Mouse (Mus musculus) hindbrain, embryonic 15.5 days (tissue): ENCODE data around the gene Prkg1. TPM values are rescaled to one million over a fixed set of nuclear protein-coding genes. Genes with fewer than 3 reads are reported as not detected.

Experiments used
- ATAC-seq: fragments of 200-750 bp; cut with Nextera tagmentation; 2 replicates; pipeline ENCODE4 v1.8.0; 2017; ENCODE audit warnings: low read depth, moderate number of reproducible peaks, moderate TSS enrichment; ENCODE audit not compliant: low FRiP score
- H3K27ac ChIP-seq: fragments of 300-500 bp; sonication (generic); replicated peaks from 2 replicates; pipeline ENCODE4 v1.5.1; 2015; ENCODE audit warnings: mild to moderate bottlenecking, inconsistent platforms
- H3K27me3 ChIP-seq: fragments of 300-500 bp; sonication (generic); 2 replicates; pipeline ENCODE4 v1.6.1; 2015; ENCODE audit warnings: control low read depth, inconsistent platforms
- H3K36me3 ChIP-seq: fragments of 300-500 bp; sonication (generic); 2 replicates; pipeline ENCODE4 v1.6.1; 2015; ENCODE audit warnings: control low read depth, inconsistent platforms
- H3K4me1 ChIP-seq: fragments of 300-500 bp; sonication (generic); replicated peaks from 2 replicates; pipeline ENCODE4 v1.6.1; 2015; ENCODE audit warnings: control low read depth, inconsistent platforms
- H3K4me2 ChIP-seq: fragments of 300-500 bp; sonication (generic); 2 replicates; pipeline ENCODE4 v1.6.1; 2015; ENCODE audit warnings: moderate library complexity, mild to moderate bottlenecking, inconsistent platforms
- H3K4me3 ChIP-seq: fragments of 300-500 bp; sonication (generic); 2 replicates; pipeline ENCODE4 v1.5.1; 2015; ENCODE audit warnings: mild to moderate bottlenecking, inconsistent platforms
- H3K9ac ChIP-seq: fragments of 300-500 bp; sonication (generic); 2 replicates; pipeline ENCODE4 v1.6.1; 2015; ENCODE audit warnings: inconsistent platforms
- H3K9me3 ChIP-seq: fragments of 300-500 bp; sonication (generic); 2 replicates; pipeline ENCODE4 v1.6.1; 2016; ENCODE audit warnings: control low read depth, inconsistent platforms
- WGBS: fragments of 180-500 bp; shearing (Covaris S2); methylation state at CpG from one replicate; pipeline ENCODE4 v1.1.7; 2015; 5-methylcytosine and 5-hydroxymethylcytosine counted together
- polyA plus RNA-seq: library from polyadenylated mRNA; unstranded; fragments of >200 nt; fragmentation: Nextera tagmentation; extraction: Ambion mirVana; gene quantifications from 2 replicates; pipeline ENCODE4 v1.2.1, GENCODE M21; 2015

The Prkg1 gene
- polyA plus RNA-seq, 1 experiment from 2014 or later: 5.0 TPM

DNA sequence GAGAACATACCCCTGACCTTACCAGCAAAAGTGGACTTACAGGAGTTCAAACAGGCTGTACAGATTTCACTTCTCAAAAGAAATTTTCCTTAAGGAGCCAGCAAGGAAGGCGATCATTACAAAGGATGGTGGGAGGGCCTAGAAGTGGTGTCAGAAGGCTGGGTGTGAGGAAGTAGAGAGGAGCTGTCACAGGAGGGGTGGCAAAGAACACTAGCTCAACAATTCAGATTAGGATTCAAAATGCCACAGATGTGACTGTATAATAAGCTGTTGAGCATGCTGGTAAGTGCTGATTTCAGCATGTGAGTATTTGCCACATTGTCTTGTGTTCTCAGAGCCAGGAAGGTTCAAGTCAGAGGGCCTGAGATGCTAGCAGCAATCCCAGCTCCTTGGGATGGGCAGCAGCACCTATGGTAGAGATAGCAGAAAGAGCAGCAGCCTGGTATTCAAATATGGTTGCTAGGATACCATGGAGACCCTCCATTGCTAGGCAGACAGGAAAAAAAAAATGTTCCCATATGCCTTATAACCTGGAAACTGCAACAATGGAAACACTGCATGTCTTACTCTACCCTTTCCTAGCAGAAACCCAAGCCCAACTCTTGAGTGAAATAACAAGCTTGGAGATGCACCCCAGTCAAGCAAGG lies 106.0 kb downstream of the Prkg1 start:
- Histone ChIP-seq H3K4me2 (no peak overlapping the region), H3K4me1 (peaks cover 15% of the 10 kb centered on the region), H3K27me3 (no peaks in the 10 kb centered on the region), H3K9ac (no peak overlapping the region), H3K4me3 (no peak overlapping the region), H3K27ac (no peak overlapping the region), H3K36me3 (no peaks in the 10 kb centered on the region), H3K9me3 (no peaks in the 10 kb centered on the region)
- no peak for ATAC-seq
- whole genome bisulfite sequencing: 75% methylated on average over 1 of the region's 1 CpGs

GRCm38 (mm10) chr19:31656256-31656655 lies 108.6 kb downstream of the Prkg1 start:
- Histone ChIP-seq H3K27ac (no peak overlapping the region), H3K36me3 (no peaks in the 10 kb centered on the region), H3K9ac (no peak overlapping the region), H3K4me2 (no peak overlapping the region), H3K4me1 (peaks cover 15% of the 10 kb centered on the region), H3K9me3 (no peaks in the 10 kb centered on the region), H3K27me3 (no peaks in the 10 kb centered on the region), H3K4me3 (no peak overlapping the region)
- no peak for ATAC-seq
- WGBS: 69% methylated on average over 7 of the region's 7 CpGs

DNA sequence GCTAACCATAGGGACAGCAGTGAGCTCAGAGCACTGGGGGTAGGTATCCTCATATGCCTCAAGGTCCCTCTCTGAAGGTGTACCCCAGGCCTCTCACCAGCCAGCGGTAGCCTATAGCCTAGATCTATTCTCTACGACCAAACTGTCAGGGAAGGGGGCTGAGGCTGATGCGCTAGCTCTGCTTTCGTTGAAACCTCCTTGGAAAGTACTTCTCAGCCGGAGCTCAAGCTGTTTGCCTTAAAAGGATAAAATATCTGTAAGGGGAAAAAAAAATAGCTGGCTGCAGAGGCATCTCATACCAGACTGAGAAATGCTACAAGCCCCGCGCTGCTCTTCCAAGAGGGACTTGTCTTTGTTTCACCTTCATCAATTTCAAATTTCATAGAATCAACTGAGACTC lies 109.0 kb downstream of the Prkg1 start:
- Histone ChIP-seq H3K36me3 (no peaks in the 10 kb centered on the region), H3K4me1 (peaks cover 15% of the 10 kb centered on the region), H3K9me3 (no peaks in the 10 kb centered on the region), H3K4me3 (no peak overlapping the region), H3K27ac (no peak overlapping the region), H3K27me3 (no peaks in the 10 kb centered on the region), H3K4me2 (no peak overlapping the region), H3K9ac (no peak overlapping the region)
- WGBS: 78% methylated on average over 7 of the region's 7 CpGs
- no peak for ATAC-seq

DNA sequence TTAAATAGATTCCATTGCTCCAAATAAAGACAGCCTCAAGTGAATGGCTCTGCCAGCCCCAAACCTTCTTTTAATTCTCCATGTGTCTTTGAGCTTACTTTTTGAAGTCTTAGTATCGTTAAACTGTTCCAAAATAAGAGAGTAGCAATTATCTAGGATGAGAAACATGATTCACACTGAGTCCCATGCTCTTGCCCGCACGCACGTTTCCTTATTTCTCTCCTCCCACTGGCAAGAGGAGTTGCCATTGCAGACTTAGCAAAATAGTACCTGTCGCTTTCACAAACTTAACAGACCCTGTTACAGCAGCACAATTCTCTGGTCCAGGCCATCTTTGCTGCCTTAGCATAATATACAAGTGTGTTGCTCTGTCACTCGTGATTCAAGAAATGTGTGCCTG lies 110.8 kb downstream of the Prkg1 start:
- no peak for ATAC-seq
- Histone ChIP-seq H3K4me3 (no peak overlapping the region), H3K4me2 (no peak overlapping the region), H3K4me1 (peaks cover 9% of the 10 kb centered on the region), H3K36me3 (no peaks in the 10 kb centered on the region), H3K9me3 (no peaks in the 10 kb centered on the region), H3K9ac (no peak overlapping the region), H3K27me3 (no peaks in the 10 kb centered on the region), H3K27ac (no peak overlapping the region)
- 85% methylated on average over 6 of the region's 6 CpGs for WGBS

DNA sequence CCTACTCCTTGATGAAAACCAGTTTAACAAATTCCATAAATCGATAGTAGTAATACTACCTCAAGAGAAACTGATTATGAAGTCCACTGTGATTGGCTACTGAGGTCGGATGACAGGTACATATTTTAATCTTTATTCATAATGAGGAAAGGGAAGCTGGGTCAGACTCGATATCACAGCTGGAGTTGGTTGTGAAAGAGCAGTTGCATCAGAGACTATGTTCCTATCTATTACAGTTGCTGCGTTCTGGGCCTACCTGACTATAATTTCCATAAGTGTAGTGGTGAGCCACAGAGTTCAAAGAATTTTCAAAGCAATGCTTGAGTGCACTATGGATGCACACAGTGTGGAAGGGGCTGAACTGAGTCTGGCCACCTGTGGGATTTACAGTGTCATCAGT lies 114.4 kb downstream of the Prkg1 start:
- no peaks in the 10 kb centered on the region for H3K9me3 ChIP-seq
- H3K4me2 ChIP-seq: no peak overlapping the region
- no peak overlapping the region for H3K4me3 ChIP-seq
- ATAC-seq: no peak
- no peaks in the 10 kb centered on the region for H3K4me1 ChIP-seq
- H3K9ac ChIP-seq: no peak overlapping the region
- H3K27me3 ChIP-seq: no peaks in the 10 kb centered on the region
- no peak overlapping the region for H3K27ac ChIP-seq
- 94% methylated on average over 4 of the region's 4 CpGs for WGBS
- no peaks in the 10 kb centered on the region for H3K36me3 ChIP-seq

GRCm38 (mm10) chr19:31647492-31647891 lies 117.3 kb downstream of the Prkg1 start:
- Histone ChIP-seq H3K9ac (no peak overlapping the region), H3K9me3 (no peaks in the 10 kb centered on the region), H3K36me3 (no peaks in the 10 kb centered on the region), H3K27ac (no peak overlapping the region), H3K27me3 (no peaks in the 10 kb centered on the region), H3K4me3 (no peak overlapping the region), H3K4me2 (no peak overlapping the region), H3K4me1 (no peaks in the 10 kb centered on the region)
- 54% methylated on average over 2 of the region's 2 CpGs for WGBS
- no peak for ATAC-seq

DNA sequence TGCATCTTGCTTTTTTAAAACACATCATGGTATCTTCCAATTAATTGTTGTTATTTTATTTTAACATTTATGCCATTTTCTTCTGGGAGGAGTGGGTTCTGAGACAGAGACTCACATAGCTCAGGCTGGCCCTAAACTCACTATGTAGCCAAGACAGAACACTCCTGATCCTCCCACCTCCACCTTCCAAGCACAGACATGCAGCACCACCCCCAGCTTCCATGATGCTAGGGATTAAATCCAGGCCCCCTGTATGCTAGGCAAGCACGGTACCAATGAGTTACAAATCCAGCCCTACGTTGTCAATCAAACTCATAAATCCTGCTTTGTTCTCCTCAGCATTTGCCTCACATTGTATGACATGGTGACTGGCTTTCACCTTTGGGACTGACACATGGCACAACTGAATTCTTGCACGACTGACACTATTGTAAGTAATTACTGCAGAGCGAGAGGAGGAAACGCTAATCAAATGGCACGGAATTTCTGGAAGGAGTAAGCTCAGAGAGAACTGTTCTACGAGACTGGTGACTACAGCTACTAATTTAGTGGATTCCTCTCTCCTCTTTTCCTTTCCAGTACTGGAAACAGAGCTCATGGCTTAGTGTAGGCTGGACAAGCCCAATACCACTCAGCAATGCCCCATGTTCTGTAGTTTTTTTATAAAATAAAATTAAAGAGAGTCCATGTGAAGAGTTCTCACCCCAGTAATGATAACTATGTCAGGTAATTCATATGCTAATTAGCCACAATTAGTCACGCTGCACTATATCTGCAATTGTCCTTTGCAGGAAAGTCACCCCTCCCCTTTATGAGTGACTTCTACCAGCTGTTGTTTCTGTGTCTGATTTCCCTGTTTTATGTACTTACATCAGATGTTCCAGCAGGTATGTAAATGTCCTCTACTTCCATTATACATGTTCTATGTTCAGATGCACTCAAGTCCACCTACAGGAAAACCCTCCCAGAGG lies 133.6 kb downstream of the Prkg1 start:
- no peaks in the 10 kb centered on the region for H3K9me3 ChIP-seq
- ATAC-seq: no peak
- 35% methylated on average over 8 of the region's 8 CpGs for WGBS
- no peaks in the 10 kb centered on the region for H3K36me3 ChIP-seq
- H3K9ac ChIP-seq: no peak overlapping the region
- H3K4me3 ChIP-seq: no peak overlapping the region
- no peaks in the 10 kb centered on the region for H3K27me3 ChIP-seq
- 0 out of 2 replicates have a peak, but pooled peaks cover 7% of the 10 kb centered on the region for H3K4me1 ChIP-seq
- no peak overlapping the region for H3K4me2 ChIP-seq
- H3K27ac ChIP-seq: no peak overlapping the region

GRCm38 (mm10) chr19:31621716-31622115 lies 143.1 kb downstream of the Prkg1 start:
- no peak overlapping the region for H3K4me2 ChIP-seq
- no peak for ATAC-seq
- no peaks in the 10 kb centered on the region for H3K4me1 ChIP-seq
- H3K27ac ChIP-seq: no peak overlapping the region
- H3K9ac ChIP-seq: no peak overlapping the region
- no peaks in the 10 kb centered on the region for H3K9me3 ChIP-seq
- no peaks in the 10 kb centered on the region for H3K36me3 ChIP-seq
- WGBS: 100% methylated on average over 1 of the region's 1 CpGs
- no peak overlapping the region for H3K4me3 ChIP-seq
- H3K27me3 ChIP-seq: no peaks in the 10 kb centered on the region

GRCm38 (mm10) chr19:31616830-31617229 lies 148.0 kb downstream of the Prkg1 start:
- Histone ChIP-seq H3K27me3 (no peaks in the 10 kb centered on the region), H3K36me3 (no peaks in the 10 kb centered on the region), H3K4me3 (no peak overlapping the region), H3K4me1 (no peaks in the 10 kb centered on the region), H3K9me3 (no peaks in the 10 kb centered on the region), H3K9ac (no peak overlapping the region), H3K4me2 (no peak overlapping the region), H3K27ac (no peak overlapping the region)
- no peak for ATAC-seq
- 73% methylated on average over 4 of the region's 4 CpGs for WGBS

DNA sequence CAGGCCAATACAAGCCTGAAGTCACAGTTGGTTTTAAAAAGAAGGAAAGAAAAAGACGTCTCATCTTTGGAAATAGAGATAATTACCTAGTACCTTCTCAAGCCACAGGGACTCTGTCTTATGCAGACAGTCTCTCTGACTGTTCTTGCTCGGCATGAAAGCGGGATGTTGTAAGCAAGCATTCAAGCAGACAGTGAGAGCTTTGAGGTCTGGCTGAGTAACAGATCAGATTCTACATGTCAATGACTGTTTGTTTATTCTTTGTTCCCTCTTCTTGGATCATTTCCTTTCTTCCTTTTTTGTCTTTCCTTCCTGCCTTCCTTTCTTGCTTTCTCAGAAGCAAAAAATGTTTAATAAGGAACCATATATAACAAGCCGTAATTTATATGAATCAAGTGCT lies 148.7 kb downstream of the Prkg1 start:
- 43% methylated on average over 4 of the region's 4 CpGs for WGBS
- Histone ChIP-seq H3K4me2 (no peak overlapping the region), H3K4me3 (no peak overlapping the region), H3K4me1 (no peaks in the 10 kb centered on the region), H3K27ac (no peak overlapping the region), H3K9me3 (no peaks in the 10 kb centered on the region), H3K9ac (no peak overlapping the region), H3K27me3 (no peaks in the 10 kb centered on the region), H3K36me3 (no peaks in the 10 kb centered on the region)
- ATAC-seq: no peak

DNA sequence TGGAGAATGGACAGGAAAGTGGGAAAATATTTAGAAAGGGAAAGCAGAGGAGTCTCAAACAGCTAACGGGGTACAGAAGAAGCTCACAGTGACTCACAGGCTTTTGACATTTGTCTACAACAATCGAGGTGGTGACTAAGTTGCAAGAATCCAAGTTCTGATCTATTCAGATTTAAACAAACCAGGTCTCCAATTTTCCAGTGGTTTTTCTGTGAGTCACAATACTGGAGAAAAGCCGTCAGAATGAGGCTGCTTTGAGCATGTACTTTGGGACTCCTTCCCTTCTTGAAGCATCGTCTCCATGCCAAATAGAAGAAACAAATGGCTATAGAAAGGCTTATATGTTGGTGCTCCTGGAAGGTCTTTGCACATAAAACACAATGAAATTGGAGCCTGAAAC lies 151.7 kb downstream of the Prkg1 start:
- Histone ChIP-seq H3K9me3 (no peaks in the 10 kb centered on the region), H3K27ac (no peak overlapping the region), H3K4me3 (no peak overlapping the region), H3K4me2 (no peak overlapping the region), H3K36me3 (no peaks in the 10 kb centered on the region), H3K4me1 (no peaks in the 10 kb centered on the region), H3K27me3 (no peaks in the 10 kb centered on the region), H3K9ac (no peak overlapping the region)
- ATAC-seq: no peak
- WGBS: 94% methylated on average over 4 of the region's 4 CpGs

DNA sequence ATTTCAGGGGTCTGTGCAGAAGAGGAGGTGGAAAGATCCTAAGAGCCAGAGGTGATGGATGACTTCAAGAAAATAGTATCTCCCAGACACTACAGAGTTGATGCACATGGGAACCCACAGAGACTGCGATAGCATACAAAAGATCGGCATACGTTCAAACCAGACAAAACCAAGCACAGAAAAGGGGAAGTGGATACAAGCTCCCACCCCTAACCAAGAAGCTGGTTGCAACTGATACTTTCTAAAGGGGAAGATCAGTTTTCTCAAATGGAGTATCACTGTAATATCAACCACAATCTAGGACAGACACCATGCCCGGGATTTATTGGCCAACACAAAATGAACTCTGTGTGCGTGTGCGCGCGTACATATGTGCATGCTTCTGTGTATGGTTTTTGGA lies 162.3 kb downstream of the Prkg1 start:
- H3K4me2 ChIP-seq: no peak overlapping the region
- H3K9me3 ChIP-seq: no peaks in the 10 kb centered on the region
- 96% methylated on average over 8 of the region's 8 CpGs for WGBS
- H3K27me3 ChIP-seq: no peaks in the 10 kb centered on the region
- H3K4me3 ChIP-seq: no peak overlapping the region
- no peak overlapping the region for H3K27ac ChIP-seq
- no peaks in the 10 kb centered on the region for H3K4me1 ChIP-seq
- no peak for ATAC-seq
- no peak overlapping the region for H3K9ac ChIP-seq
- no peaks in the 10 kb centered on the region for H3K36me3 ChIP-seq
